Mouse (Mus musculus) ES-E14 (cell line): ENCODE results near the gene Thegl. TPM values are rescaled to one million over a fixed set of nuclear protein-coding genes. Genes with fewer than 3 reads are reported as not detected.
"Not testable (repeated sequence)": the region's sequence is repeated elsewhere in the genome, so short reads cannot be mapped to it uniquely, and the experiment has no call there.

Experiments
- DNase-seq: peaks from one replicate; pipeline ENCODE4 v3.0.0-alpha.2; 2013; ENCODE audit warnings: low read depth, low spot score
- H3K27ac ChIP-seq: 2 replicates; pipeline ENCODE4 v1.5.1; 2012; ENCODE audit warnings: low read depth, mild to moderate bottlenecking, low read length, moderate library complexity, mixed read lengths; ENCODE audit not compliant: poor library complexity, insufficient read depth, severe bottlenecking
- H3K36me3 ChIP-seq: 2 replicates; pipeline ENCODE4 v1.6.1; 2012; ENCODE audit warnings: mild to moderate bottlenecking, low read length, moderate library complexity, mixed read lengths; ENCODE audit not compliant: control insufficient read depth, poor library complexity, insufficient read depth, severe bottlenecking
- H3K4me1 ChIP-seq, 2 experiments: fragments of 150-350 bp in 1 of 2; sonication (generic) in 1 of 2; 2 replicates each; pipeline ENCODE4 v1.6.1; 2012; ENCODE audit warnings: low read length in 2 of 2, mild to moderate bottlenecking in 1 of 2, mixed read lengths in 1 of 2; ENCODE audit not compliant: control insufficient read depth in 2 of 2, insufficient read depth in 2 of 2, poor library complexity in 1 of 2
- H3K4me3 ChIP-seq, 2 experiments: fragments of 150-350 bp in 1 of 2; sonication (generic) in 1 of 2; 2 replicates each; pipeline ENCODE4 v1.5.1; 2012; ENCODE audit warnings: low read length in 2 of 2, low read depth in 1 of 2, mild to moderate bottlenecking in 1 of 2, mixed read lengths in 1 of 2; ENCODE audit not compliant: insufficient read depth in 1 of 2, poor library complexity in 1 of 2, severe bottlenecking in 1 of 2
- H3K9ac ChIP-seq: 2 replicates; pipeline ENCODE4 v1.6.1; 2012; ENCODE audit warnings: low read depth, mild to moderate bottlenecking, low read length, mixed read lengths; ENCODE audit not compliant: poor library complexity, insufficient read depth, severe bottlenecking
- H3K9me3 ChIP-seq: fragments of 150-350 bp; sonication (generic); 2 replicates; pipeline ENCODE4 v1.6.1; 2012; ENCODE audit warnings: low read depth, mild to moderate bottlenecking, low read length; ENCODE audit not compliant: control insufficient read depth, insufficient read depth
- CHD2 ChIP-seq: IDR thresholded peaks from 2 replicates; pipeline ENCODE4 v1.6.1; 2014; ENCODE audit warnings: mild to moderate bottlenecking, low read depth, low read length, inconsistent platforms
- HCFC1 ChIP-seq: IDR thresholded peaks from 2 replicates; pipeline ENCODE4 v1.6.1; 2012; ENCODE audit warnings: low read length, inconsistent platforms, borderline replicate concordance; ENCODE audit not compliant: insufficient read depth
- MAFK ChIP-seq: IDR thresholded peaks from 2 replicates; pipeline ENCODE4 v1.6.1; 2014; ENCODE audit warnings: mild to moderate bottlenecking, low read depth, low read length, inconsistent platforms; ENCODE audit not compliant: insufficient read depth
- ZC3H11A ChIP-seq: IDR thresholded peaks from 2 replicates; pipeline ENCODE4 v1.6.1; 2012; ENCODE audit warnings: low read depth, mild to moderate bottlenecking, inconsistent platforms, low read length, borderline replicate concordance
- ZNF384 ChIP-seq: IDR thresholded peaks from 2 replicates; pipeline ENCODE4 v1.6.1; 2012; ENCODE audit warnings: low read depth, low read length, inconsistent platforms
- in situ Hi-C, 2 experiments: fragments of 600-800 bp; cut with MboI; formaldehyde crosslinking; loops; one replicate each; pipeline ENCODE4 v1.15.1; 2025; ENCODE audit warnings: low sequenced_read_pairs in 2 of 2, inconsistent platforms in 1 of 2; ENCODE audit not compliant: unreplicated experiment in 2 of 2
- total RNA-seq: library from RNA; depleted of rRNA; stranded (reverse); fragments of 300-350 nt; gene quantifications from 2 replicates; pipeline ENCODE4 v1.2.3, GENCODE M21; 2012

The Thegl gene
- total RNA-seq, 1 experiment = not detected

DNA sequence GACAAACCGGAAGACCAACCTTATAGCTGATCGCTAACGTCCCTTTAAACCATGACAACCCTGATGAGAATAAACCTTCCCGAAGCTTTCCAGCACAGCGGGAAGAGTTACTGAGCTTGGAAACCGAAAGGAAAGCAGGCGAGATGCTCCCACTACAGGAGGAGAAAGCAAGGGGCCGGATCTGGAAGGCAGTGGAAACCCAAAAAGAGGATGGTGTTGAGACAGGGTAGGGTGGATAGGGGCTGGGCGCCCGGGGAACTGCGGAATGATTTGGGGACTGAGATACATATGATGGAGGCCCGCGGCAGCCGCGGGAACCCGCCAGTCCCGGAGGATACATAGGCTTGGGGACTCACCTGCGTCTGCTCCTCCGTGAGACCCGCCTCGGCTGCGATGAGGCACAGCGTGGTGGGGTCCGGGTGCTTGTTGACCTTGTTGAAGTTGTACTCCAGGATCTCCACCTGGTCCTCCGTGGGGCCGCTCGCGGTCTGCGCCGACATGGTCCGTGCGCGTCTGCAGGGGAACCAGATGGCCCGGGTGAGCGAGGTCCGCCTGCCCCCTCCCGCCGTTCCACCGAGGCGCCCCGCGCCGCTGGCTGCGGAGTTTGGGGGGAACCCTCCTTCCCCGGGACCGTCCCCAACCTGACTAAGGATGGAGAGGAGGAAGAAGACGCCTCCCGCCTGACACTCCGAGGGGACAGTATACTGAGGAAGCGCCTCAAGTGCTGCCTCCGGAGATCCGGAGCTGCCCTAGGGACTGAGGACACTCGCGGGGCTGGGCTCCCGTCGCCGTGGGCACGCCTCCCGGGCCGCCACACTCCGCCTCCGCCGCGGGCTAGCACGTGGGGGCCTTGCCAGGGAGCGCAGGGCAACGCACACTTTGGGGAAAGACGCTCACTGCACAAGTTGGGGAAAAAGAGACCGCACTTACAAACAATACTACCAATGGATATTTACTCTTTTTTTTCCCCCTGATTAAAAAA lies 79.0 kb downstream of the Thegl start:
- in situ Hi-C loops = no loop called here
- Histone ChIP-seq H3K4me3 (peak overlapping the region; percentile 50 to 58), H3K36me3 (no peaks in the 10 kb centered on the region), H3K9ac (peak overlapping the region; percentile 5; the same call in 1 of the 2 replicates), H3K9me3 (no peaks in the 10 kb centered on the region), H3K4me1 (peaks cover 0 to 5% of the 10 kb centered on the region in 2 experiments; a peak in 1 of 4 replicates), H3K27ac (no peak overlapping the region)
- TF ChIP-seq MAFK = no peak
- TF ChIP-seq ZC3H11A = no peak
- TF ChIP-seq CHD2 = no peak
- TF ChIP-seq HCFC1 = no peak
- TF ChIP-seq ZNF384 = no peak
- DNase-seq = no peak

DNA sequence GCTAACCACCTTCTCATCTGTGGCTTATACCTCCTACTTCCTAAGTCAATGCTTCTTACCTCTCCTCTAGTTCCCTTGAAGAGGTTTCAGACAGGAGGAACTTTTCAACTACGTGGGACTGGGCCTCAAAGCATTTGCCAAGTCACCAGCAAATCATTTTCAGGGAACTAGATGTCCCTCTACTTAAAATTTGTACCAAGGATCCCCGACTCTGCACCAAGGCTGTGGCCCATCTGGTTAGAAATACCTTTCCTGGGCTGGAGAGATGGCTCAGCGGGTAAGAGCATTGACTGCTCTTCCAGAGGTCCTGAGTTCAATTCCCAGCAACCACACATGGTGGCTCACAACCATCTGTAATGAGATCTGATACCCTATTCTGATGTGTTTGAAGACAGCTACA lies 80.4 kb downstream of the Thegl start:
- H3K9ac ChIP-seq, H3K4me3 ChIP-seq, H3K4me1 ChIP-seq, in situ Hi-C loops, H3K27ac ChIP-seq, DNase-seq, H3K9me3 ChIP-seq, H3K36me3 ChIP-seq: not testable (repeated sequence)

DNA sequence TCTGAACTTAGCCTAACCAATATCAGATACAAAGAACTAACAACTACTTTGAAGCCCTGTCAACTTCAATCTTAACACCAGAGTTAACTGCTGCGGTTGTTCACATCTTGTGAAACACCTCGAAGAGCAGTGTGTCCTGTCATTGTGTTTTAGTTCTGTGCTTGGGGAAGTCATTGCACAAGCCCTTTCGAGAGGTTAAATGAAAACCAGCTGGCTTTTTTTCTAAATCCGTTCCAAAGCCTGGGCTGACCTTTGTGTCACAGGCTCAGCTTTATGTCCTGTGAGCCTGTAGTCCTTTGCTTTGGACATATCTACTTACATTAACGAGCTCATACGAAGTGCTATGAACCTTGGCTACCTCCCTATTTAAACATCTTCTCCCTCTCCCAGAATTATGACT lies 81.9 kb downstream of the Thegl start:
- H3K9me3 ChIP-seq = no peaks in the 10 kb centered on the region
- H3K4me1 ChIP-seq = peaks cover 0 to 5% of the 10 kb centered on the region in 2 experiments; a peak in 1 of 4 replicates
- DNase-seq = no peak
- TF ChIP-seq MAFK (no peak), CHD2 (no peak), ZC3H11A (no peak), HCFC1 (no peak), ZNF384 (no peak)
- no peak overlapping the region for H3K4me3 ChIP-seq
- in situ Hi-C loops = no loop called here
- no peaks in the 10 kb centered on the region for H3K36me3 ChIP-seq
- H3K27ac ChIP-seq = no peak overlapping the region
- H3K9ac ChIP-seq = no peak overlapping the region

DNA sequence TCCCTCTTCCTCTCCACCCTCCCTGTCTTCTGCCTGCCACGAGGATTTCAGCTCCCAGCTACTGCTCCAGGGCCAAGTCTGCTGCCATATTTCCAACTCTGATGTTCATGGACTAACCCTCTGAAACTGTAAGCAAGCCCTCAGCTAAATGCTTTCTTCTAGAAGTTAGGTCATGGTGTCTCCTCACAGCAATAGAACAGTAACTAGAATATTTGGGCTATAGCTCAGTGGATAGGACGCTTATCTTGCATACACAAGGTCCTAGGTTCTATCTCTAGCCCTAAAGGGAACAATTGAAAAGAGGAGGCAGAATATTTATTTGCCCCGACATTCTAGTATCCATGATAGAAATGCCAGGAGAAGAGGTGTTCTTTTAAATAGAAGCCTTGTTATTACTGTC lies 83.1 kb downstream of the Thegl start:
- Histone ChIP-seq H3K36me3 (no peaks in the 10 kb centered on the region), H3K9ac (no peak overlapping the region), H3K9me3 (no peaks in the 10 kb centered on the region), H3K27ac (no peak overlapping the region), H3K4me1 (peaks cover 0 to 2% of the 10 kb centered on the region in 2 experiments; a peak in 1 of 4 replicates), H3K4me3 (no peak overlapping the region)
- no peak for DNase-seq
- TF ChIP-seq CHD2 = no peak
- in situ Hi-C loops = no loop called here
